Mouse (Mus musculus): ENCODE measurements around the gene Nup210l. TPM values are rescaled to one million over a fixed set of nuclear protein-coding genes. Genes with fewer than 3 reads are reported as not detected.
"Not testable (repeated sequence)": the region's sequence is repeated elsewhere in the genome, so short reads cannot be mapped to it uniquely, and the experiment has no call there.

Gene Nup210l
- polyA plus RNA-seq, 1 experiment = 0.47 TPM

GRCm38 (mm10) chr3:90253174-90253573 lies 149.2 kb downstream of the Nup210l start:
- H3K4me3 ChIP-seq (ENCODE audit: insufficient read depth, poor library complexity, severe bottlenecking); H3K27me3 ChIP-seq (ENCODE audit: control insufficient read depth, insufficient read depth, insufficient read length); H3ac ChIP-seq (ENCODE audit: control insufficient read depth, insufficient read length, low read depth): not testable (repeated sequence)
- Histone ChIP-seq H3K36me3 (ENCODE audit: control insufficient read depth, insufficient read depth) (peaks cover 30% of the 10 kb centered on the region), H3K79me3 (ENCODE audit: low read depth) (peaks cover 32% of the 10 kb centered on the region), H3K79me2 (ENCODE audit: control insufficient read depth, insufficient read depth) (peaks cover 53% of the 10 kb centered on the region)

- no peak for TF ChIP-seq MYOD1 (IDR thresholded peaks at IDR 0.05; ENCODE audit: control insufficient read depth, insufficient read length, low read depth)
- TF ChIP-seq MAX (IDR thresholded peaks at IDR 0.05) = peak; percentile 28
- peak; percentile 27 for TF ChIP-seq USF1 (IDR thresholded peaks at IDR 0.05; ENCODE audit: low read depth)
- peaks cover 33% of the 10 kb centered on the region for H3K36me3 ChIP-seq (ENCODE audit: control insufficient read depth, insufficient read depth)
Observed at GRCm38 (mm10) chr3:90253653-90254418, 149.9 kb downstream of the Nup210l start, which contains the start of gene Crtc2. Gene Crtc2, plus strand, starts transcription at chr3:90254163.

GRCm38 (mm10) chr3:90254419-90255193 lies 150.7 kb downstream of the Nup210l start:
- no peak for TF ChIP-seq CEBPB (IDR thresholded peaks at IDR 0.05; ENCODE audit: low read depth)
- no peak for TF ChIP-seq USF1 (IDR thresholded peaks at IDR 0.05; ENCODE audit: low read depth)
- no peak for TF ChIP-seq CTCF (IDR thresholded peaks at IDR 0.05; ENCODE audit: control insufficient read depth, insufficient read depth, insufficient read length)
- no peak for TF ChIP-seq FOSL1 (IDR thresholded peaks at IDR 0.05; ENCODE audit: insufficient read depth, low read length, poor library complexity, severe bottlenecking)
- TF ChIP-seq MAX (IDR thresholded peaks at IDR 0.05) = no peak
- no peak for TF ChIP-seq MYOG (IDR thresholded peaks at IDR 0.05; ENCODE audit: control insufficient read depth, extremely low read depth, insufficient read length)
- TF ChIP-seq MYOD1 (IDR thresholded peaks at IDR 0.05; ENCODE audit: control insufficient read depth, insufficient read length, low read depth) = no peak
- peak overlapping the region; percentile 82 for H3K4me3 ChIP-seq (ENCODE audit: insufficient read depth, poor library complexity, severe bottlenecking)
- peaks cover 32% of the 10 kb centered on the region for H3K79me3 ChIP-seq (ENCODE audit: low read depth)
- H3K79me2 ChIP-seq (ENCODE audit: control insufficient read depth, insufficient read depth) = peaks cover 43% of the 10 kb centered on the region
- peaks cover 36% of the 10 kb centered on the region for H3K36me3 ChIP-seq (ENCODE audit: control insufficient read depth, insufficient read depth)
- no peaks in the 10 kb centered on the region for H3K27me3 ChIP-seq (ENCODE audit: control insufficient read depth, insufficient read depth, insufficient read length)
- peak overlapping the region; percentile 93 for H3ac ChIP-seq (ENCODE audit: control insufficient read depth, insufficient read length, low read depth)

More at GRCm38 (mm10) chr3:90253653-90254418, 149.9 kb downstream of the Nup210l start, which contains the start of gene Crtc2:
- Histone ChIP-seq H3ac (ENCODE audit: control insufficient read depth, insufficient read length, low read depth) (peak within 1 kb of the TSS; percentile 93), H3K4me3 (ENCODE audit: insufficient read depth, poor library complexity, severe bottlenecking) (peak within 1 kb of the TSS; percentile 82), H3K79me3 (ENCODE audit: low read depth) (peaks cover 32% of the 10 kb centered on the region), H3K27me3 (ENCODE audit: control insufficient read depth, insufficient read depth, insufficient read length) (no peaks in the 10 kb centered on the region), H3K79me2 (ENCODE audit: control insufficient read depth, insufficient read depth) (peaks cover 48% of the 10 kb centered on the region)

- Histone ChIP-seq H3K79me3 (ENCODE audit: low read depth) (peaks cover 32% of the 10 kb centered on the region), H3ac (ENCODE audit: control insufficient read depth, insufficient read length, low read depth) (peak overlapping the region; percentile 93), H3K27me3 (ENCODE audit: control insufficient read depth, insufficient read depth, insufficient read length) (no peaks in the 10 kb centered on the region), H3K79me2 (ENCODE audit: control insufficient read depth, insufficient read depth) (peaks cover 42% of the 10 kb centered on the region), H3K36me3 (ENCODE audit: control insufficient read depth, insufficient read depth) (peaks cover 42% of the 10 kb centered on the region), H3K4me3 (ENCODE audit: insufficient read depth, poor library complexity, severe bottlenecking) (peak overlapping the region; percentile 82)
- no peak for TF ChIP-seq CTCF (IDR thresholded peaks at IDR 0.05; ENCODE audit: control insufficient read depth, insufficient read depth, insufficient read length)
- TF ChIP-seq MYOD1 (IDR thresholded peaks at IDR 0.05; ENCODE audit: control insufficient read depth, insufficient read length, low read depth) = no peak
- no peak for TF ChIP-seq MAX (IDR thresholded peaks at IDR 0.05)
- TF ChIP-seq USF1 (IDR thresholded peaks at IDR 0.05; ENCODE audit: low read depth) = no peak
- no peak for TF ChIP-seq MYOG (IDR thresholded peaks at IDR 0.05; ENCODE audit: control insufficient read depth, extremely low read depth, insufficient read length)
- no peak for TF ChIP-seq FOSL1 (IDR thresholded peaks at IDR 0.05; ENCODE audit: insufficient read depth, low read length, poor library complexity, severe bottlenecking)
- TF ChIP-seq CEBPB (IDR thresholded peaks at IDR 0.05; ENCODE audit: low read depth) = no peak
Observed at GRCm38 (mm10) chr3:90255194-90255565, 151.2 kb downstream of the Nup210l start.

- Histone ChIP-seq H3K36me3 (ENCODE audit: control insufficient read depth, insufficient read depth) (peaks cover 43% of the 10 kb centered on the region), H3ac (ENCODE audit: control insufficient read depth, insufficient read length, low read depth) (no peak overlapping the region), H3K4me3 (ENCODE audit: insufficient read depth, poor library complexity, severe bottlenecking) (no peak overlapping the region), H3K79me2 (ENCODE audit: control insufficient read depth, insufficient read depth) (peaks cover 42% of the 10 kb centered on the region), H3K27me3 (ENCODE audit: control insufficient read depth, insufficient read depth, insufficient read length) (no peaks in the 10 kb centered on the region), H3K79me3 (ENCODE audit: low read depth) (peaks cover 32% of the 10 kb centered on the region)
- TF ChIP-seq MAX (IDR thresholded peaks at IDR 0.05) = no peak
- TF ChIP-seq CTCF (IDR thresholded peaks at IDR 0.05; ENCODE audit: control insufficient read depth, insufficient read depth, insufficient read length) = no peak
- TF ChIP-seq MYOG (IDR thresholded peaks at IDR 0.05; ENCODE audit: control insufficient read depth, extremely low read depth, insufficient read length) = no peak
- TF ChIP-seq USF1 (IDR thresholded peaks at IDR 0.05; ENCODE audit: low read depth) = no peak
- TF ChIP-seq MYOD1 (IDR thresholded peaks at IDR 0.05; ENCODE audit: control insufficient read depth, insufficient read length, low read depth) = no peak
- TF ChIP-seq CEBPB (IDR thresholded peaks at IDR 0.05; ENCODE audit: low read depth) = no peak
- TF ChIP-seq FOSL1 (IDR thresholded peaks at IDR 0.05; ENCODE audit: insufficient read depth, low read length, poor library complexity, severe bottlenecking) = no peak
Observed at GRCm38 (mm10) chr3:90255784-90256353, 151.9 kb downstream of the Nup210l start.

Measured in C2C12 (cell line).